ENCODE assay signal across 2 mouse cellular contexts in genomic region chr13:97129654-97130053, GRCm38 (mm10). TPM values are rescaled to one million over a fixed set of nuclear protein-coding genes. Genes with fewer than 3 reads are reported as not detected.
A peak's percentile ranks its signal among the peaks of the same experiment; 100 is the strongest.
ATAC-seq lines count a peak whose summit lies in the region.

No protein-coding gene starts in this region.

- peak; percentile 56; the same call in 1 of the 2 replicates for ATAC-seq in megakaryocyte, adult 5-6 weeks (ENCODE audit: poor library complexity, severe bottlenecking)
- ATAC-seq in monocyte, adult 5-6 weeks (replicated peaks; ENCODE audit: insufficient number of reproducible peaks, low FRiP score, low TSS enrichment, poor library complexity, severe bottlenecking), result peak; percentile 56; the same call in 1 of the 2 replicates

RNA-seq across cellular contexts. Expression of gene Gfm2, which starts 8.1 kb away (rescaled TPM):
- total RNA-seq in megakaryocyte, adult 5-6 weeks (2015), result 11.4 and 14.5 TPM in 2 replicates
- 20.7 and 29.1 TPM in 2 replicates for total RNA-seq in megakaryocyte, adult 5-6 weeks (2017)
- total RNA-seq in monocyte, adult 5-6 weeks (2017), result 17.4 to 58.4 TPM (median 36.9 TPM) in 3 replicates

RNA-seq across cellular contexts. Expression of gene Nsa2, which starts 8.1 kb away (rescaled TPM):
- total RNA-seq in megakaryocyte, adult 5-6 weeks (2015), result 225 and 248 TPM in 2 replicates
- 333 and 335 TPM in 2 replicates for total RNA-seq in megakaryocyte, adult 5-6 weeks (2017)
- 339 to 542 TPM (median 450 TPM) in 3 replicates for total RNA-seq in monocyte, adult 5-6 weeks (2017)

RNA-seq across cellular contexts. Expression of gene Gm6169, which starts 30.6 kb away (rescaled TPM):
- total RNA-seq in megakaryocyte, adult 5-6 weeks (2015), result 37.0 and 37.2 TPM in 2 replicates
- total RNA-seq in megakaryocyte, adult 5-6 weeks (2017), result 7.2 and 8.5 TPM in 2 replicates
- 1.2 to 5.6 TPM (median 1.3 TPM) in 3 replicates for total RNA-seq in monocyte, adult 5-6 weeks (2017)
